Mouse (Mus musculus) olfactory bulb, adult 2 months (tissue): ENCODE measurements around the gene Tmem81.

Experiments used
- CTCF ChIP-seq: fragments of 200-500 bp; IDR thresholded peaks from 2 replicates; pipeline ENCODE4 v1.5.1; 2012; ENCODE audit warnings: low read depth, mild to moderate bottlenecking, low read length, moderate library complexity; ENCODE audit not compliant: insufficient read depth
- POLR2A ChIP-seq: fragments of 200-500 bp; IDR thresholded peaks from 2 replicates; pipeline ENCODE4 v1.6.1; 2012; ENCODE audit warnings: mild to moderate bottlenecking, low read depth, low read length, moderate library complexity; ENCODE audit not compliant: insufficient read depth

GRCm38 (mm10) chr1:132540701-132541100 is 34.7 kb downstream of the Tmem81 start:
- no peak for TF ChIP-seq CTCF
- TF ChIP-seq POLR2A, result no peak
